Mouse (Mus musculus) erythroid progenitor cell, adult 5-6 weeks (primary cell): ENCODE measurements around the gene Hist1h2af. TPM values are rescaled to one million over a fixed set of nuclear protein-coding genes. Genes with fewer than 3 reads are reported as not detected.

Experiments used
- ATAC-seq: replicated peaks from 2 replicates; pipeline ENCODE4 v1.8.0; 2016; ENCODE audit warnings: moderate number of reproducible peaks, mild to moderate bottlenecking, moderate TSS enrichment, inconsistent platforms; ENCODE audit not compliant: poor library complexity, low FRiP score, severe bottlenecking
- total RNA-seq, 2 experiments: library from RNA; stranded (forward) in 1 of 2; stranded (reverse) in 1 of 2; fragments of 150-400 nt in 1 of 2; fragments of 186-747, 209-891 nt in 1 of 2; gene quantifications; 2 replicates each; pipeline versions ENCODE4 v1.2.3 to v1.2.4; 2015 to 2017; ENCODE audit warnings: low replicate concordance in 2 of 2

Gene Hist1h2af
- total RNA-seq (2015; ENCODE audit: low replicate concordance) (180 and 320 TPM in 2 replicates), total RNA-seq (2017; ENCODE audit: low replicate concordance) (7,936 and 7,993 TPM in 2 replicates)

DNA sequence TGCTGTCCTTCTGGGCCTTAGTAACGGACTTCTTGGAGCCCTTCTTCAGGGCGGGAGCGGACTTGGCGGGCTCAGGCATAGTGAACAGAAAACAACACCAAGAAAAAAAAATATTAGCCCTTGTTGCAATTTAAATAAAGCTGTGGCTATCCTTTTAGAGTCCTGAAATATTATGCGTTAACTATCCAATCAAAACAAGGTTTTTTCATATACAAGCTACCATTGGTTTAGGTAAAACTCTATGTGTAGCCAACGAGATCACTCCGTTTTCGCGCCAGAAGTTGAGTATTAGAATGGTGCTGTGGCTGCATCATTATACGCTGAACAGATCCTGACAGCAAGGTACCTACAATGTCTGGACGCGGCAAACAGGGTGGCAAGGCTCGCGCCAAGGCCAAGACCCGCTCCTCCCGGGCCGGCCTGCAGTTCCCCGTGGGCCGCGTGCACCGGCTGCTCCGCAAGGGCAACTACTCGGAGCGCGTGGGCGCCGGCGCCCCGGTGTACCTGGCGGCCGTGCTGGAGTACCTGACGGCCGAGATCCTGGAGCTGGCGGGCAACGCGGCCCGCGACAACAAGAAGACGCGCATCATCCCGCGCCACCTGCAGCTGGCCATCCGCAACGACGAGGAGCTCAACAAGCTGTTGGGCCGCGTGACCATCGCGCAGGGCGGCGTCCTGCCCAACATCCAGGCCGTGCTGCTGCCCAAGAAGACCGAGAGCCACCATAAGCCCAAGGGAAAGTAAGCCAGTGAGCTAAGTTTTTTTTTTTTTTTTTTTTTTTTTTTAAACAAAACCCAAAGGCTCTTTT is at the start of gene Hist1h2af:
Gene Hist1h2af, plus strand, starts transcription at position 347 of the 808 bp plus-strand sequence.
- ATAC-seq: peak; percentile 47

DNA sequence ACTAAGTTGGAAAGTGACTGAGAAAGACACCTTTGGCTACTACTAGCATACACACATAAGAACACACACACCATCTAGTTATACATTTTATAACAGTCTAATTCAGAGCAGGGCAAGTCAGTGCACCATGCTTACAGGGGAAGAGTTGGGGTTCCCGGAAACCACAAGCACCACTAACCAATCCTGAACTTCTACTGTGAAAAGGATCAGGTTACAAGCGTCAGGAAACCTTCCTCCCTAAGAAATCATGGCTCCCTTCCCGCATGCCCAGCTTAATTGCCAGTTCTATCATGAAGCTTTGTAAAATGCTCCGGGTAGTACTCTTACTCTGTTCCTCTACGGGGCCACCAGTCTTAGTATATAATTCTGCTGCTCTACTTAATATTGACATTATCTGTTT is 48.4 kb upstream of the Hist1h2af start:
- ATAC-seq: no peak

DNA sequence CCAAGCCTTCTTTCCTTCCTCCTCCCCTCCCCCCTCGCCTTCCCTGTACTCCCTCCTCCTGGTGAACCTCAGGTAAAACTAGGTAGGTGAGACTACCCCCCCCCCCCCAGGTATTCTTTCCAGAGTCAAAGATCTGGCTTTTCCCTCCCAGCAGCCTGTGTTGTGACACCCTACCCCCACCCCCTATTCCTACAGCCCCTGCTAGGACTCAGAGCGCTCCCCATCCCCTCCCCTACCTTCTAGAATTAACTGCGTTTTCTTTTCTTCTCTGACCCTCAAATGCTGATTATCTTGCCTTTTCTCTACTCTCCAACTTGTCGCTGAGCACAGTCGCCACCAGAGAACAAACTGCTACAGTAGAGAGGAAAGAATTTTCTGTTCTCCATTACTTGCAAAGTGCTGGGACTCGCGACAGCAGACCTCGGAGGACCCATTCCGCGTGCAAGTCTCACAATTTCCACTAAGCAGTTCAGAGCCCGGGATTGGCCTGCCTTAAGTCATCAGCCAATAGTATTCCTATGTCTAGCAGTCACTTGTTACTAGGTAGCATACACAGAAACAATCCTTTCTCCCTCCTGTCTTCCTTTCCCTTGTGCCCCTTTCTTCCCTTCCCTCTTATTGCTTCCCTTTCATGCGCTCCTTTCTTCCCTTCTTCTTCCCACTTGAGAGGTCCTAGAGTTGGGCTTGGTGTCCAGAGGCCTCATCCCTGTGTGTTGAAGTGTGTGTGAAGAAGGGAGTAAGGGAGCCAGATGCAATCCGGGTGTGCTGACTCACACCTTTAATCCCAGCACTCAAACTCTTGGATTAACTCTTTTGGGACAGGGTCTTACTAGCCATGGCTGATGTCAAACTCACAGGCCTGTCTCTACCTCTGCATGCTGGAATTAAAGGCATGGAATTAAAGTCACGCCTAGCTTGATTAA is 45.0 kb upstream of the Hist1h2af start, which contains the start of gene Btn2a2:
Gene Btn2a2, minus strand, starts transcription at position 458 of the 923 bp plus-strand sequence.
- ATAC-seq: no peak

DNA sequence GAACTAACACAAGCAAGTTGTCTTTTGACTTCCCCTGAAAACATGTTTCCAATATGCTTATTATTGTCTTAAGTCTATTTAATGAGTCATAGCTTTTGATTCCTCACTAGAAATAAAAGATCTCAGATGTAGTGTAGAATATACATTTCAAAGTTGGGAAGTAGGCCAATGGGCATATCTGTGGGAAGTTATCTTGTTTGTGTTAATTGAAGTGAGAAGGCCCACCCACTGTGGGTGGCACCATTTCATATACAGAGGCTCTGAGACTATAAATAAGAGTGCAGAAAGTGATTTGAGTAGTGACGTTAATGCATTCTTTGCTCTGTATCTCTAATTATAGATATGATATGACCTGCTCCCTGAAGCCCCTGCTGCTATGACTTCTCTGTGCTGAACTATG is 42.8 kb upstream of the Hist1h2af start:
- no peak for ATAC-seq

DNA sequence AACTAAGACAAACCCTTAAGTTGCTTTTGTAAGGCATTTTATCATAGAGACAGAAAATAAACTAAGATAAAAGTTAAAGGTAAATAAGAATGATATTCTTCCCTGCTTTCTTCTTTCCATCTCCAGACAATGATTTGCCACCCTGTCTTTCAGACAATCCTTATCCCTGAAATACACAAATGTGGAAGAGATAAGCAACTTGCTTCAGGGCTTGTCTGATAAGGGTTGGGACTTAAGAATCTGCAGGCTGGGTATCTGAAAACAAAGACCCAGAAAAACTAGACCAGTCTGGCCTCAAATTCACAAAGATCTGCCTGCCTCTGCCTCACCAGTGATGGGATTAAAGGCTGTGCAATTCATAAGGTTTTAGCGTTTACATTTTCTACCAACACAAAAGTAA is 42.4 kb upstream of the Hist1h2af start:
- no peak for ATAC-seq

DNA sequence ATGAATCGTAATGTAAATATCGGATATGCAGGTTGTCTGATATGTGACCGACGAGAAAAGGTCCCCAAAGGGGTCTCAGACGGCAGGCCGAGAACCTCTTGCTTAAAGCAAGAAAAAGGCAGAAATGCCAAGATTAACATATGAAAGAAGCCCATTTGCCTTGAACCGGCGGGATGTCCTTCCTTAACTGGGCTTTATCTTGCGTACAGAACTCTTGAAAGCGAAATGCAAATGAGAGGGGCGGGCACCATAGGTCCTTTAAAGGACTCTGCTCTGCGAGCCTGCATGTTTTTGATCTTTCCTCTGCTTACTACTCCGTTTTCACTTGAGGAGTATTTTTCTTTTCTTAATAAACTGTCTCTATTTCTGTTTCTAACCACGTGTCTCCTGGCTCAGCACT is 41.7 kb upstream of the Hist1h2af start:
- ATAC-seq: 0 out of 2 replicates have a peak, but pooled peaks have one; percentile 34

DNA sequence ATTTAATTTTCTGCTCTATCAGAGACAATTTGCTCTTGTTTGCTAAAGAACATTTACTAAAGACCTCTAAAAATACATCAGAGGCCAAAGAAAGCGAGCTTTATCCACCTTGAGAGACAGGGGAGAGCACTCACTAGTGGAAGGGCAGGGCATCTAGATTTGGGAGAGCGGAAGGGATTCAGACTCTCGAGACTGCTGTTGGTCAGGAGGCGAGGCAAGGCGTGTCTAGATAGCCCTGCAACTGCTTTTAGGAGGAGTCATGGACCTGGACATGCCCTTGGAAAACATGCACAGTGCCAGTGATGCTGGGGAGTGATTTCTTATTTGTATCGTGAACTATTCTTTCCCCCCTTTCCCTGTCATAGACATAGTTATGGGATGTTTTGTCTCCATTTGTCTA is 38.2 kb upstream of the Hist1h2af start:
- no peak for ATAC-seq

DNA sequence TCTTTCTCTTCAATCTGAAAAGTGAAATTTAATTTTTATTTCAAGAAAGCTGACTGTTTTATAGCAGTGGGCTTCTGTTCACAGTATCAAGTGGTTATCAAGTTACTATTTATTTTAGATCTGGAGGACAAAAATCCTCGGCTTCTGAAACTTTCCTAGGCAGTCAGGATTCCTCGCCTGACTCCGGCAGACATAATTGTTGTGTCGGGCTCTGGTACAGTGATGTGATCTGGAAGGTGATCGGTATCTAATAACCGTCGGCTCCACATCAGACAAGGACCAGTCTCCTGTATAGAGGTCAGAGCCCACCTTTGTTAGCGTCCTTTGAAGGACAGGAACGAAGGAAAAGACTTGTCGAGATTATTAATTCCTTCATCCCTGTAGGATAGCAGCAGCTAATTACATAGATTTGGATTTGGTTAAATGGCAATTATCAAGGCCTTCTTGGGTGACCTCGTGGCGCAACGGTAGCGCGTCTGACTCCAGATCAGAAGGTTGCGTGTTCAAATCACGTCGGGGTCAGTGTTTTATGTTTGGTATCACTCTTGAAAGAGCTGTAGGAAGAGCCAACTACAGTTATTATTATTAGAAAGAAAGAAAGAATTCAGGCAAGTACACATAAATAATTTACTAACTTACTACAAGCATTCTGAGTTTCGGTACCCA is 35.9 kb upstream of the Hist1h2af start:
- no peak for ATAC-seq

DNA sequence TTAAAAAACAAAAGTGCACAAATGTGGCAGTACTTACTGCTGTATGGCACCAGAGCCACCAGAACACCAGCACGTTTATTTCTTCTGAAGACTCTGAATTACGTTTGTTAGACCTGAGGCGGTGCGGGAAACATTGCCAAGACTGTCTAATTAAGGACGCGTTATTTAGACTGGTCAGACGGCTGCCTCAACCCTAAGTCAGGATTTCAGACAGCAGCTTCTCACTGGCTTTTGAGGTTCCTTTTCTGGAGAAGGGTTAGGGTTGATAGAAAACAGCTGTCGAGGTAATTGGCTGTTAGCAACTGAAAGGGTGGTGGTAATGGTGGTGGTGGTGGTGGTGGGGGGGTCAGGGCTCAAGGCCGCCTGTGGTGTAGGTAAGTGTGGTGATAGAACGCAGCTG is 35.1 kb upstream of the Hist1h2af start:
- ATAC-seq: no peak

DNA sequence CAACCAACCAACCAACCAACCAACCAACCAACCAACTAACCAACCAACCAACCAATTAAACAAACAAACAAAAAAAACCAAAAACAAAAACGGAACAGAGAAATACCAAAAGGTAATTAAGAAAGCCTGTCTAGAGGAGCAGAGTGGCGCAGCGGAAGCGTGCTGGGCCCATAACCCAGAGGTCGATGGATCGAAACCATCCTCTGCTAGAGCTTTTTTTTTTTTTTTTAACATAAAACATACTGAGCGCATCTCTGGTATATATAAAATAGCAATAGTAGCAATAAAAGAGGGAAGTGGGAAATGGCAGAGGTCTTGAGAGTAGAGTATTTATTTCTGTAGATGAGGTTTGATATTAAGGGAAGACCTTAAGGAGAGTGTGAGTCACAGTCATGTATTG is 33.8 kb upstream of the Hist1h2af start:
- ATAC-seq: no peak

DNA sequence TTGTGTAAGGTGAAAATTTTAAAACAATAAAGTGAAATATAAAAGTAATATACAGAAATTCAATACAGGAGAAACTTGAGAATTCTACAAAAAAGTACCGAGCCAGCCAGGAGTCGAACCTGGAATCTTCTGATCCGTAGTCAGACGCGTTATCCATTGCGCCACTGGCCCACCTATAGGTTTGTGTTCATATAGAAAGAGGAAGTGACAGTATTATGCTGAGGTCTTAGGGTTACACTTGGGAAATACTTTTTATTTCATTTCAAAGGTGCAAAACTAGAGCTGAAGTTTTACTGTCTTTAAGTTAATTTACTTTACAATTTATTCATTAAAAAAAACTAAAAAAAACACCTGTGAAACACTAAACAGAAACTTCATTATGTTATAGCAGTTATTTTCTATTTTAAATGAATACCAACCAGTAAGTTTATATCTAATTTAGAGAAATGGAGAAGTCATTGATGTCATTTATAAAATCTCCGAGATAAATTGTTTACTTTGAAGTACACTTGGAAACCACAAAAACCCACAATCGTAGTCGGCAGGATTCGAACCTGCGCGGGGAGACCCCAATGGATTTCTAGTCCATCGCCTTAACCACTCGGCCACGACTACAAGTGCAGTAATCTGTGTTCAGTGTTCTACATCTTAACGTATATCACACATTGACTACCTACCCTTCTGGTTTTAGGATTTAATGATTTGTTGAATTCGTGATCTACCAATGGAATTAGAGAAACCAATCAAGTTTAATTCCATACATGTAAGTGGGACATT is 33.1 kb upstream of the Hist1h2af start:
- ATAC-seq: no peak

DNA sequence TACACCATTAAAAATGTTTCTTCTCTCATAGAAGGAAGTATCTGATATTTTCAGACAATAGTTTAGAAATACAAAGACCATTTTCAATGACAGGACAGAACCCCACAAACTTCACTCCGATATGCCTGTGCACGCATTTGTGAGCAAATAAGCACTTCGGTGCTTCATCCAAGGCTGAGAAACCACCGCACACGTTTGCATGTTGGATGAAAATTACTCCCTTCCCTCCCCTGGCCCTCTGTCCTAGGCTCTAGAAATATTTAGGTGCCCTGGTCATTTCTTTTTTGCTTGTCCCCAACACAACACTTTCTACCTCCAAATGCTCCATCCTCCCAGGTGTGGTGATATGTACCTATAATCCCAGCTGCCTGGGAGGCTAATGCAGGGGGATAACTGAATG is 32.2 kb upstream of the Hist1h2af start:
- ATAC-seq: no peak

DNA sequence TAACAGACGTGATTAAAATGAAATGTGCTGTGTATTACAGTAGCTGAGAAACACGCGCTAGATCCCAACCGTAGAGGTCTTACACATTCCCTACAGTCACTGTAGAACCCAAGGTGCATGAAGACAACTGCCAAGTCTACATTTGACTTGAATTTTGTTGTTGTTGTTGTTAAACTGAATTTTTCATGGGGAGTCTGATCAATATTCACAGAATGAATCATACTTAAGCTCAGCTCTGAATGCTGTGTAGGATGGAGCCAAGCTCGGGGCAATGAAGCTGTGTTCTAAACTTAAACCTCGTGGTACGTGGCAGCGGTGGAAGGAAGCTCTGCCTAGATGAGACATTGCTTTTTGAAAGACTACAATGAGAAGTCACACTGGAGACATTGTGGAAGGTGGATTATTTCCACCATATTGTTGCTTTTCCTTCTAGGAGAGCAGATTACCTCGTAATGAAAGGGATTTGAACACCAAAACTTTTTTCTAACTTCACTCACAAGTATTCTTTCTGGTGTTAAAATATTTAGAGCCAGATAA is 31.6 kb upstream of the Hist1h2af start:
- ATAC-seq: no peak

DNA sequence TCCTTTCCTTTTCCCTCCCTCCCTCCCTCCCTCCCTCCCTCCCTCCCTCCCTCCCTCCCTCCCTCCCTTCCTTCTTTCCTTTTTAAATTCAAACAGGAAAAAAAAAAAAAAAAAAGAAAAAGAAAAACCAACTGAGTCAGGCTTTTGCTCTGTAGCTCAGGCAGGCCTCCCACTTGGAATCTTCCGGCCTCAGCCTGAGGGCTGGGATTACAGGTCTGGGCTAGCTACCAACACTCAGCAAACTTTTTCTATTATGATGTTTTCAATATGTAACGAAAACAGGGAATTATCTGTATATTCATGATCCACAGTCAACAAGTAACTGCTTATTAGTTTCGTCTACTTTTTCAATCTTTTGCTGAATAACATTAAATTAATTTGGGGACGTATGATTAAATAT is 30.8 kb upstream of the Hist1h2af start:
- ATAC-seq: no peak

DNA sequence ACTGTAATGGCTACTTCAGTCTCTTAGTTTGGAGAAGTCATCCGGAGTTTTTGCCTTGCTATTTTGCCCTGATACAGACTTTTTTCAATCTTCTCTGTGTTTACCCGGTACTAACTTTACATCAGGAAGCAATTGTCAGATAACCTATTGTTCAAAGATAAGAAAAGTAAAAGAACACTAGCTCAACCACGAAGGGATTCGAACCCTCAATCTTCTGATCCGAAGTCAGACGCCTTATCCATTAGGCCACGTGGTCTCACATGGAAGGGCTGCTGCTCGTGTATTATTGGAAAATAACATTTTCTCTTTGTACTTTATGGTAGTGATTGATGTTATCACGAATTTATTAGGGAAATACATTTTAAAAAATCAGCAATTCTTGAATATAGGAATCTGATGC is 29.9 kb upstream of the Hist1h2af start:
- ATAC-seq: no peak

DNA sequence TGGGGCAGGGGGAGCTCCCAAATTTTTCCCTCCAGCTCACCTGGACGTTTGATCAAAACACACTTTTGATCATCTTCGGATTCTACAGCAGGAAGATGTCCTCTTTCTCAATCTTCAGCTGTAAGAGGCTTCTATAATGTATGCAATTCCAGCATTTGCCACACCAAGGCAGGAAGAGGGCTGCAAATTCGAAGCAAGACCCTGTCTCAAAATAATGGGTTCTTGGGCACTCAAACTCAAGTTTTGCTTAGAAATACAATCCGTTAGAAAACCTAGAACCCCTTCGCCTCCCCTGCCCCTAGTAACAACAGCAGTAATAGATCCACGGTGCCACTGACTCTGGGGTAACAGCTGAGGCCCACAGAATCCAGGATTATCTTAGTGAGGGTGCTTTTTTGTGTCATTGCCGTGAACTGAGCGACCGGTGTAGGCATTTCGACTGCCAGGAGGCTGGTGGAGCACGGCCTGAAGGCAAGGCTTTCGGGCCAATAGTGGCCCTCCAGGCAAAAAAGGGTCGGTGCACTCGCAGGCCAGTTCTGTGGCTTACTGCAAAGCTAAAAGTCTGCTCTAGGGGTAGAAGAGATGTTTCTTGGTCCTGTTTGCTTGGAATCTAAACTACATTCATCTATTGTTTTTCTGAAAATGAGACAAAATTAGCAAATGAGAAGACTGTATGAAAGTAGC is 27.9 kb upstream of the Hist1h2af start:
- ATAC-seq: no peak

DNA sequence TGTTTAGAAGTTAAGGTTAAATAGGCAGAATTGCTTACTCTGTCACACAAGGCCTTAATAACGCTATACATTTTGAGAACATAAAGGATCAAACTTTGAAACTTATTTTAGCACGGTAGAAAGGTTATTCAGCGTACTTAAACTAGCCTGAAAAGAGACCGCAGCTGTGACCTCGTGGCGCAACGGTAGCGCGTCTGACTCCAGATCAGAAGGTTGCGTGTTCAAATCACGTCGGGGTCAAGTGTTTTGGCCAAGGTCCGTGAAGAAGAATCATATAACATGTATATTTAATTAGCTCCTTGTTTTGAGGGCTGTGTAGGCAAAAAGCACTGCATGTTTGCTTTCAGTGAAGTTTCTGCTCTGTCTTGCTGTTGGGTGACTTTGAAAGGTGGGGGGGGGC is 27.4 kb upstream of the Hist1h2af start:
- no peak for ATAC-seq

DNA sequence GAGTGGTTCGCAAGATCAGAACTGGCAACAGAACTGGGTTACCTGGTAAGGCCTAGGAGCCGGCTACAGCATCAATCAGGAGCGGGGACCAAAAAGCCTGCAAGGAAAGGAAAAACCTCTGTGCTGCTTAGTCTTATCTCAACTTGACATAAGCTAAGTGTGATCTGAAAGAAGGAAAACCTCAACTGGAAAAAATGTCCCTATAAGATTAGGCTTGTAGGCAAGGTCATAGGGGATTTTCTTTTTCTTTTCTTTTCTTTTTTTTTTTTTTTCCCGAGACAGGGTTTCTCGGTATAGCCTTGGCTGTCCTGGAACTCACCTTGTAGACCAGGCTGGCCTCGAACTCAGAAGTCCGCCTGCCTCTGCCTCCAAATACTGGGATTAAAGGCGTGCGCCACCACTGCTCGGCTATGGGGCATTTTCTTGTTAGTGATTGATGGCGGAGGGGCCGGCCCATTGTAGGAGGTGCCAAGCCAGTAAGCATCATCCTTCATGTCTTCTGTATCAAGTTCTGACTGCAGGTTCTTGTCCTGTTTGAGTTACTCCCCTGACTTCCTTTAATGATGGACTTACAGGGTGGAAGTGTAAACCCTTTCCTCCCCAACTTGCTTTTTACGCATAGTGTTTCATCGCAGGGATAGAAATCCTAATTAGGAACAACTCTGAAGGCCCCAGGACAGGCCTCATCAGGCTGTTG is 26.7 kb upstream of the Hist1h2af start:
- no peak for ATAC-seq
